Mouse (Mus musculus) heart, adult 2 months (tissue): ENCODE results near the gene Fscn3.

Experiments
- CTCF ChIP-seq: fragments of 200-600 bp; IDR thresholded peaks from 2 replicates; pipeline ENCODE4 v1.8.1; 2022; ENCODE audit warnings: antibody characterized with exemption, mild to moderate bottlenecking, moderate library complexity
- EP300 ChIP-seq: fragments of 200-500 bp; IDR thresholded peaks from 2 replicates; pipeline ENCODE4 v1.6.1; 2011; ENCODE audit warnings: low read depth, low read length, control low read depth; ENCODE audit not compliant: insufficient read depth
- POLR2A ChIP-seq: fragments of 200-500 bp; IDR thresholded peaks from 2 replicates; pipeline ENCODE4 v1.6.1; 2011; ENCODE audit warnings: mild to moderate bottlenecking, low read depth, low read length, control low read depth; ENCODE audit not compliant: insufficient read depth

DNA sequence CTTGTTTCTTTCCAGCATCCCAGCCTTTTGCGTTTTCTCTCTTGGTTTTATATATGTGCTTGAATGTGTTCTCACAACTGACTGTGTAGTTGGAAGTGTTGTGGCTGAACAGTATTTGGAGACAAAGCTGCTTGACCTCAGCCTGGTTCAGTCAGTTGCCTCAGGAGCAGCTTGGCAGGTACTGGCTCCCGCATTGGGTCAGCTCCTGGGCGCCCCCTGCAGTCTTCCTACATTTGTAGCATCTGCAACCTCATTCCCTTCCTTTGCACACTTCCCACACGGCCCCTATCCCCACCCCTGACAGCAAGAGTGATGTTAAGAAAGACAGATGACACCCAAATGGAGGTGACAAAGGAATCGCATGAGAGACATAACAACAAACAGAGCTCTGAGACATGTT, 32.9 kb downstream of the Fscn3 start:
- TF ChIP-seq EP300: no peak
- TF ChIP-seq CTCF: peak; percentile 93
- no peak for TF ChIP-seq POLR2A
